In genomic region chr4:129966201-129966600, GRCm38 (mm10) we compare ENCODE assay signal across 15 mouse cellular contexts. TPM values are rescaled to one million over a fixed set of nuclear protein-coding genes. Genes with fewer than 3 reads are reported as not detected.
A peak's percentile ranks its signal among the peaks of the same experiment; 100 is the strongest.
DNase-seq lines count a peak whose midpoint lies in the region; ATAC-seq lines count a peak whose summit lies in the region.
"Had no signal": no experiment of that assay in that cellular context is flagged by ENCODE, and none has a peak within 500 bp of the region (broad histone marks: within the 10 kb centered on the region; RNA-seq: fewer than 3 reads in every experiment).

No protein-coding gene starts in this region.

- no peak overlapping the region for H3K4me3 ChIP-seq in forebrain, embryonic 16.5 days (replicated peaks; ENCODE audit: low read length)
- no peak overlapping the region; the same call in 1 of the 2 replicates for H3K4me3 ChIP-seq in midbrain, embryonic 12.5 days
- H3K4me3 ChIP-seq in liver, embryonic 11.5 days (ENCODE audit: low read depth, low read length): no peak overlapping the region
- H3K4me3 ChIP-seq: heart, embryonic 12.5 days; liver, embryonic 15.5 days had no signal

- WGBS in forebrain, embryonic 16.5 days: 3% methylated on average over 10 of the region's 10 CpGs
- 3% methylated on average over 10 of the region's 10 CpGs for WGBS in midbrain, embryonic 12.5 days
- 24% methylated on average over 10 of the region's 10 CpGs for WGBS in liver, embryonic 11.5 days

- 0 out of 2 replicates have a peak overlapping the region, but pooled peaks have one; percentile 19 for H3K9ac ChIP-seq in forebrain, embryonic 16.5 days (replicated peaks; ENCODE audit: low read depth, low read length)
- H3K9ac ChIP-seq in midbrain, embryonic 12.5 days (replicated peaks): no peak overlapping the region
- H3K9ac ChIP-seq in liver, embryonic 11.5 days (ENCODE audit: low read depth, low read length): no peak overlapping the region
- H3K9ac ChIP-seq: heart, embryonic 12.5 days; liver, embryonic 15.5 days had no signal

- H3K36me3 ChIP-seq in forebrain, embryonic 16.5 days (ENCODE audit: control insufficient read depth, insufficient read depth): no peaks in the 10 kb centered on the region
- no peaks in the 10 kb centered on the region for H3K36me3 ChIP-seq in midbrain, embryonic 12.5 days
- H3K36me3 ChIP-seq in liver, embryonic 11.5 days (ENCODE audit: control insufficient read depth, insufficient read depth, low read length): no peaks in the 10 kb centered on the region
- H3K36me3 ChIP-seq: G1E; heart, embryonic 12.5 days; liver, embryonic 15.5 days had no signal

- H3K27me3 ChIP-seq in forebrain, embryonic 16.5 days (replicated peaks; ENCODE audit: control insufficient read depth, insufficient read depth, low read length): no peaks in the 10 kb centered on the region
- H3K27me3 ChIP-seq in midbrain, embryonic 12.5 days: peaks cover 33% of the 10 kb centered on the region; the same call in 1 of the 2 replicates
- peaks cover 37% of the 10 kb centered on the region for H3K27me3 ChIP-seq in liver, embryonic 11.5 days (replicated peaks; ENCODE audit: control insufficient read depth, insufficient read depth, low read length)

- H3K4me2 ChIP-seq in forebrain, embryonic 16.5 days (ENCODE audit: low read length): peak overlapping the region; percentile 21; the same call in 1 of the 2 replicates
- peak overlapping the region; percentile 30 for H3K4me2 ChIP-seq in midbrain, embryonic 12.5 days (replicated peaks)
- H3K4me2 ChIP-seq in liver, embryonic 11.5 days: no peak overlapping the region
- H3K4me2 ChIP-seq: heart, embryonic 12.5 days; liver, embryonic 15.5 days had no signal

- H3K4me1 ChIP-seq in forebrain, embryonic 16.5 days (replicated peaks; ENCODE audit: control insufficient read depth, insufficient read depth, low read length): peaks cover 26% of the 10 kb centered on the region
- peaks cover 55% of the 10 kb centered on the region for H3K4me1 ChIP-seq in midbrain, embryonic 12.5 days
- H3K4me1 ChIP-seq in liver, embryonic 11.5 days (replicated peaks; ENCODE audit: control insufficient read depth, insufficient read depth, low read length): no peaks in the 10 kb centered on the region
- H3K4me1 ChIP-seq: liver, embryonic 15.5 days had no signal

- peak; percentile 35 for DNase-seq in embryo, embryonic 11 days
- no peak for DNase-seq in embryo, embryonic 9.5 days (ENCODE audit: extremely low spot score)
- DNase-seq in ES-CJ7 (ENCODE audit: low read depth, low spot score): peak; percentile 87
- no peak for DNase-seq in lung, postnatal 14 days
- no peak for DNase-seq in liver, embryonic 11.5 days (ENCODE audit: low spot score)
- no peak for DNase-seq in gastrocnemius, postnatal 36 days
- DNase-seq: adrenal gland, postnatal 10 days; cerebellum, adult 11-12 months; kidney, postnatal 4 days had no signal

- H3K27ac ChIP-seq in forebrain, embryonic 16.5 days (ENCODE audit: low read length): peak overlapping the region; percentile 63
- peak overlapping the region; percentile 86 for H3K27ac ChIP-seq in midbrain, embryonic 12.5 days (replicated peaks)
- H3K27ac ChIP-seq in liver, embryonic 11.5 days (ENCODE audit: low read depth, low read length): no peak overlapping the region
- H3K27ac ChIP-seq: liver, embryonic 15.5 days had no signal

- intact Hi-C loops in gastrocnemius, postnatal 36 days (cut with DNase I): no loop called here

- ATAC-seq in forebrain, embryonic 16.5 days: peak; percentile 45
- ATAC-seq in midbrain, embryonic 12.5 days (ENCODE audit: low FRiP score, low read depth): no peak
- ATAC-seq in liver, embryonic 11.5 days (replicated peaks; ENCODE audit: low FRiP score): no peak
- ATAC-seq: inflammation-experienced regulatory T-cells, adult 6 months had no signal

- no peaks in the 10 kb centered on the region for H3K9me3 ChIP-seq in forebrain, embryonic 16.5 days (ENCODE audit: control insufficient read depth, low read length)
- no peaks in the 10 kb centered on the region for H3K9me3 ChIP-seq in midbrain, embryonic 12.5 days
- no peaks in the 10 kb centered on the region for H3K9me3 ChIP-seq in liver, embryonic 11.5 days (ENCODE audit: control insufficient read depth, low read length)
- H3K9me3 ChIP-seq: G1E; heart, embryonic 12.5 days; liver, embryonic 15.5 days had no signal

RNA-seq across cellular contexts. Expression of gene Adgrb2, which starts 18.5 kb away (rescaled TPM):
- 9.6 and 12.2 TPM in 2 replicates for polyA plus RNA-seq in forebrain, embryonic 16.5 days (2015; fragmentation: Nextera tagmentation; extraction: Ambion mirVana)
- 7.4 and 9.8 TPM in 2 replicates for polyA plus RNA-seq in midbrain, embryonic 12.5 days (2016; fragmentation: Nextera tagmentation; extraction: Ambion mirVana)
- 1.1 and 1.3 TPM in 2 replicates for polyA plus RNA-seq in liver, embryonic 11.5 days (2014; fragmentation: Nextera tagmentation; extraction: Ambion mirVana)
- 1 to 10 TPM in 1 of 2 experiments, under 1 TPM in 1; 0.54 to 1.2 TPM for total RNA-seq in gastrocnemius, postnatal 36 days (2021)
- polyA plus RNA-seq: G1E had no signal

RNA-seq across cellular contexts. Expression of gene Spocd1, which starts 37.2 kb away (rescaled TPM):
- not detected in 2 replicates for polyA plus RNA-seq in forebrain, embryonic 16.5 days (2015; fragmentation: Nextera tagmentation; extraction: Ambion mirVana)
- not detected in 2 replicates for polyA plus RNA-seq in midbrain, embryonic 12.5 days (2016; fragmentation: Nextera tagmentation; extraction: Ambion mirVana)
- 0.07 and 0.17 TPM in 2 replicates for polyA plus RNA-seq in liver, embryonic 11.5 days (2014; fragmentation: Nextera tagmentation; extraction: Ambion mirVana)
- total RNA-seq in gastrocnemius, postnatal 36 days (2021): not detected
- total RNA-seq: G1E had no signal
- polyA plus RNA-seq: G1E; inflammation-experienced regulatory T-cells, adult 6 months; liver, embryonic 15.5 days had no signal

Comparison
In these comparisons a context has a peak if more than half of its experiments do, and no peak if none do; other contexts are left out.
1. DNase-seq: peak in embryo, embryonic 11 days (single experiment) and ES-CJ7 (single experiment); none in embryo, embryonic 9.5 days (single experiment), lung, postnatal 14 days (single experiment), liver, embryonic 11.5 days (single experiment) and gastrocnemius, postnatal 36 days (0 of 2).